Mouse (Mus musculus) MN1 (cell line): ENCODE data around the gene Cyp2c23.

ENCODE experiments used
- DNase-seq: peaks from one replicate; pipeline ENCODE4 v3.0.0-alpha.2; 2016; ENCODE audit warnings: low spot score

Gene Cyp2c23

DNA sequence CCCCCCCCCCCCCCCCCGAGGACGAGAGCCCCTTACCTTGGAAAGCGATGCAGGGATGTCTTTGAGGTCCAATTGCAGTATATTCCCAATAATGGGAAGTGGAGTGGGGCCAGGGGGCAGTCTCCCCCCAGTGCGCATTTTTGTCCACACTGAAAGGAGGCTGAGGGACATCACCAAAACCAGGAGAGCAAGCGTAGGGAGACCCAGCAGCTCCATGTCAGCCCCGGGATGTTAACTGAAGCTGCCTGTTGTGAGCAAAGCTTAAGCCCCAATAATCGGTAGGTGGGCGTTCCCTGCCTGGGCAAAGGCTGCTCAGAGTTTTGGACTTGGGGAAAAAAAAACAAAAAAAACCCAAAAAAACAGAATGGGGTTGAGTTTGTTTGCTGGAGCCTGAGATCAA, at the start of gene Cyp2c23:
Gene Cyp2c23 (minus strand): TSS at position 237 of the 400 bp plus-strand sequence.
- no peak for DNase-seq

DNA sequence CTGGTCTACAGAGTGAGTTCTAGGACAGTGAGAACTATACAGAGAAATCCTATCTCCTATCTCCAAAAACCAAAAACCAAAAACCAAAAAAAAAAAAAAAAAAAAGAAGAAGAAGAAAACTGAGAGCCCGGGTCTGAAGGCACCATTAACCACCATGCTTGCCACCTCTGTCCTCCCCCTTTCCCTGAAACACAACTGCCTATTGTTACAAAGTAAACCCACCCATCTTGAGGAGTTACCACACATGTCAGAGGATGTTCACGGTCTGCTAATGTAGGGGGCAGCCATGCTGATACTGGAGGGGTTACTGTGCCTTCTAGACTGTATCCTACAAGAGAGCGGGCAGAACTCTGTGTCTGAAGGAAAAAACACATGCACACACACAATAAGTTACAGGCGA, 48.0 kb upstream of the Cyp2c23 start:
- no peak for DNase-seq

DNA sequence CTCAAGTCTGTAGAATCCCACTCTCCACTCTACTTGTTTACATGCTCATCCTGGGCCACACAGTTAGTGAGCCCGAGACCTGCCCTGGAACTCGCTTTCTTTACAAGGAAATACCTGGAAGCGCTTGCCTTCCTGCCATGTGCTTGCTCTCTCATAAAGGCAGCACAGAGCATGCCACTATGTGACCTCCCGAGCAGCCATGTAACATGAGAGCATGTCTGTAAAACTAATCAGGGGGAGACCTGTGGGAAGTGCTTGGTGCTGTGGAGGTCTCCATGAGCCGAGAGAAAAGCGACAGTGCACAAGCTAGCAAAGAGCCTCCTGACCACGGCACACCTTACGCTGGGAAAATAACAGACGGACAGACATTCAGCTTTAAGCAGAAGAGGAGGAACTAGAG, 47.4 kb upstream of the Cyp2c23 start:
- no peak for DNase-seq

DNA sequence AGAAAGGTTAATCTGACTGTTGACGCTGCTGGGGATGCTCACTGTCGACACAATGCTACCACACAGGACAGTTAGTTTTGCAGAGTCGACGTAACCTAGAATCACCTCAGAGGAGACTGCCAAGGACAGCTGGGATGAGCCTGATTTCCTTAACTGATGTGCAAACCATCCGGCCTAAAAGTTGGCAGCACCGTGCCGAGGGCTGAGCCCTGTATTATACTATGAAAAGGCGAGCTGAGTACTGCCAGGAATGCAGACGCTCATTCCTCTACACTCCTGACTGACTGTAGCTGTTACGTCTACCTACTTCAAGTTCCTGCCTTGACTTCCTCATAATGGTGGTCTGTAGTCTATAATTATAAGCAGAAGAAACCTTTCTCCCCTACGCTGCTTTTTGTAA, 46.0 kb upstream of the Cyp2c23 start:
- DNase-seq = no peak

DNA sequence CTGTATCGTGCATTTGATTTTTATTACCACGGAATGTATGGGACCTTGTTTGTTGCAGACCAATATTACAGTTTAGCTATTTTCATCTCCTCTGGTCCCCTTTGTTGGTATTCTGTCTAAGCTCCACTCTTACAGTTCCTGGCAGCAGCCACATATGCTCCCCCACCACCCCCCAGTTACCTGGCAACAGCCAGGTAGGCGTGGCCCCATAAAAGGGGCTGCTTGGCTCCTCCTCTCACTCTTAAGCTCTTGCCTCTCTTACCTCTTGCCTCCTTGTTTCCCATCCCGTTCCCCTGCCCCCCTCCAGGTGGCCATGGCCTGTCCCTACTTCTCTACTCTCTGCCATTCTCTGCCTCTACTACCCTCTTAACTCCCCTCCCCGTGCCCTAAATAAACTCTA, 42.2 kb upstream of the Cyp2c23 start:
- DNase-seq = no peak

DNA sequence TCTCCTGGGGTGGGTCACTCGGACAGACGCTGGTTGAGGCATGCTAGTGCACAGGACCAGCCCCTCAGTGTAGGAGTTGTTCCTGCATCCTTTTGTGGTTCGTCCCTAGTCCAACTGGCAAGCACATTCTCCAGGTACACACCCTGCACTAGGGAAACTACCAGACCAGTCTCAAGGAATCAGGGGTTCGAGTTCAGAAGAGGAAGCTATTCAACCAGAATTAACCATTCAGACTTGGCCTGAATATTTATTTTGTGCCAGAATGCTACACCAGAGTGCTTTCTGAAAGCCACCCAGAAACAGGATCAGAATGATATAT, 40.9 kb upstream of the Cyp2c23 start:
- DNase-seq = no peak

DNA sequence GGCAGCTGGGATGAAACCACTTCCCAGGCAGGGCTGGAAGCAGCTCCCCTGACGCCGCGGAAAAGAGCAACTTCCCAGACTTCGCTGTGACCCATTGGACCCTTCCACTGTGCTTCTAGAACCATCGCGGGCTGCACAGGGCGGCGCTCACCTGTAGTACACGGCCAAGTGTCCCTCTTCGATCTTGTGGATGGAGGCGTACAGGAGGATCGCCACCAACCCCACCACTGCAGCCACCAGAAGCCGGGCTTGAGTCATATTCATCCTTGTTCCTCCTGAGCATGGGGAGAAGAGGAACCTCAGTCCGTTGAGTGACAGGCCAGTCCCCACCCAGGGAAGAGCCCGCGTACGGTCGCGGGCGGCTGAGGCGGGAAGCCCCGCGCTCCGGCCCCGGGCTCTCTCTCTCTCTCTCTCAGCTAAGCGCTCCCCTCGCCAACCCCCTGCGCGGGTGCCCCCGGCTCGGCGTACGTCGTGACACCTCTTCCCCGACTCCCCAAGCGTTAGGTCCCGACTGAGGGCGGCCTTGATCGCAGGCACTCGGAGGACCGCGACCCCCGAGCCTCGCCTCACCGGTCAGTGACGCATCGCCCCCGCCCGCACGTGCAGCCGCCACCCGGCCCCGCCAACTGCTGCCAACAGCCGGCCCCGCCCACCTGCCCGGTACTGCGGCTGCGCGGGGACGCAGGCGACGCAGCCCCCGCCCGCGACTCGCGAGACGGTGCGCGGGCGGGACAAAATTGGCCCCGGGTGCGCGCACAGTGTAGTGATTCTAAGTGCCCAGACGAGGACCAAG, 40.3 kb upstream of the Cyp2c23 start, which contains the start of gene Erlin1:
Gene Erlin1 (minus strand): TSS at position 665 of the 793 bp plus-strand sequence.
- DNase-seq = peak; percentile 86

DNA sequence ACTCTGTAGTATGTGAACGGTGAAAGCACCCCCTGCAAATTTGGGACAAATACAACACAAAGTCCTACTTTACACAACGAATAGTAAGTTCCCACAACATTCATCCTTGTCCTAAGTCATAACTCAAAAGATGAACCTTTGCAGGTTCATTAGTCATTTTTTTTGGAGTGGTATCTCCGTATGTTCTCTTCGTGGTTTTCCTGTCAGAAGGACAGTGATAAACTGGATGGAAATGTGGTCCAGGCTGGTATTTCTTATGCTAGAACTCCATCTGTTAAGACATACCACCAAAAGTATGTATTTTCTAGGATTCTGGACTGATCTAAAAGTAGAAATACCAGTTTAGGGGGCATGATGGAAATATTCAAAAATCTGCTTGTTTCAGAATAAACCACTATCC, 39.2 kb upstream of the Cyp2c23 start:
- no peak for DNase-seq

DNA sequence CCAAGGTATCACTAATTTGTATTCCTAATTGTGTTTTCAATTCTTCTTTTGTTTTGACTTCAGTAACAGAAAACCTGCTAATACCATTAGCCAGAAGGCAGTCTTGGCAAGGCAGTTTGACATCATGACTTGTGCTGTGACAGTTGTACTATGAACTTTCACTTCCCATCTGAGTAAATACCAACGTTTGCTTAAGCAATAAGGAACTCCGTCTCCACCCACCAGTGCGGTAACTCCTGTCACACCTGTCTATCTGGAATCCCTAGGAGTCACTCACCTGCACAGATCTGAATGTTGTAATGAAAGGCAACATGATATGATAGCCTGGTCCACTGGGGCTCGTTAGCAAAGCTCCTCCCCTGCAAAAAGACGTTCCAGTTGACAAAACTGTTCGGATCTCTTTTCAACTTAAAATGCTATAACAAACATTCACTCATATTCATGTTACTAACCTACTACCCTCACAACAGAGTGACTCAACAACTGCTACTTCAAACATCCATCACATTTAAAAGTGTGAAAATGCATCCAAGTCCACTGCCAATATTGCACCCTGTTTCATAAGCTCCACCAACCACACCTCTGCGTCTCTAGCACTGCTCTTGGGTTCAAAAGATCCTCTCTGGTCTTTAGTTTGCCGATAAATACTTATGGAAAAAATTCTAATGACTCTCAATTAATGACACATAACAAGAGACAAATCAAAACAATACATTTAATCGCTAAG, 38.5 kb upstream of the Cyp2c23 start:
- DNase-seq = no peak

DNA sequence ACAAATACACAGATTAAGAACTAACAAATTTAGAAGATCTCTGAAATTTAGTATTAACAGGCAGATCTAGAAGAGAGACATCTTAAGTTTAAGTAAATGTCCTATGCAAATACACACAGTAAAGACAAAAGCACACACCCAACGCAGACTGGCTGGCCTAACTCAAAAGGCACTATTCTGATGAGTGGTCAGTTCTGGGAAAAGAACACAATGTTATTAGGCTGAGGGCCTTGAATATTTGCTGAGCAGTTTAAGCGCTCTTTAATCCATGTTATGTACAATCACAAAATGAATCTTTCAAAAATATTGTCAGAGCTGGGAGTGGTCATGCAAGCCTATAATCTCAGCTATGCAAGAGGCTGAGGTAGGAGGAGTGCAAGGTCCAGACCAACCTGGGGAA, 35.7 kb upstream of the Cyp2c23 start:
- no peak for DNase-seq

DNA sequence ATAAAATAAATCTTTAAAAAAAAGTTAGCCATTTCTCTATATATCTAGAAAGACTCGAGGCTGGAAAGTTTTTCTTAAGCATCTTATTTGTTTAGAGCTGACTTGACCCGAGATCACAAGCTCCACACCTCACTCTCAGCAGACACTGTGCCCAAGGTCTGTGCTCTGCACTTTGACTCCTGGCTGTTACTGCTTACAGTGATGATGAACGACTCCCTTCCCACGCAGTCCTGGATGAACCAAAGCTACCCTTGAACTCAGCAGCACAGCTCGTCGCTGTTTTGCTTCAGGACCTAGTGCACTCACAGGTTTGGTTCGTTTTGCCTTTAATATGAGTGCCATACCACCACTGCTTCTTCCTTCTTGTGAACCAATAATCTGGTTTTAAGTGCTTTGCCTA, 34.8 kb upstream of the Cyp2c23 start:
- DNase-seq = no peak

DNA sequence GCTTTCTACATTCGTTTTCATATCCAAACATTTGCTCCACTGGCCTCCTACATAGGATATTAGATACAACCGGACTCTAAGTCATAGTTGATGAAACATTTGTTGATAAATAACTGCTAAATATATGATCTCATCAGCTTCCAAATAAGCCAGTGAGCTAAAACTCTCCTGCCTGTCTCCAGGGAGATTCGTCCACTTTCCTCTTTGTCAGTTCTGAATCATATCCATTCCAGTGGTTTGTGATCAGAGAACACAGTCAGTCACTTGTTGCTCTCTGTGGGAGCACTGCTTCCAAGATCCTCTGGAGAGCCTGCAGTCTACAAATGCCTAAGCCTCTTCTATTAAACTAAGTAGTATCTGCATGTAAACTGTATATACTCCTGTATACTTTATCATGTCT, 31.2 kb upstream of the Cyp2c23 start:
- DNase-seq = no peak

DNA sequence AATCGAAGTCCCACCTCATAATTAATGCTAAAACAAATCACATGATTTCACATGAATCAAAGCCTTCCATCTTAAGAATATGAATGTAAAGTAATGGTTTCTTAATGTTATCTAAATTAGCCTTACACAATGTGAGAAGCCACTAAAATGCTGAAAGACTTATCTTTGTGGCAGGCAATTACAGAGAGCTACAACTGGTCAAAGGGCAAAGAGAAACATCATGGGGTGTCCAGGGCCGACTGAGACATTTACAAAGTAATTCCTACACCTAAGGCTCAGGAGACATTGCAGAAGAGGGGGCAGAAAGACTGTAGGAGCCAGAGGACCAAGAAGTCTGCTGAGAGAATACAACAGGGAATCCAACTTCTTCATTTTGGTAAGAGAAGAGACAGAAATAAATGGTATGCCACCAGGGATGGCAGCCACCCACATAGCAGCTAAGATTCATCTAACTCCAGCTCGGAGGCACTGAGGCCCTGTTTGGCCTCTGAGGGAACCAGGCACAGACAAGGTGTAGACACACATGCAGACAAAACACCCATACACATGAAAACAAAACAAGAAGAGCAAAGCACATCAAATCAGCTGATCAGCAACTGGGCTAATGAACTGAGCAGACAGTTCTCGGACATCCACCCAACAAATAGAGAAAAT, 26.3 kb upstream of the Cyp2c23 start:
- no peak for DNase-seq

DNA sequence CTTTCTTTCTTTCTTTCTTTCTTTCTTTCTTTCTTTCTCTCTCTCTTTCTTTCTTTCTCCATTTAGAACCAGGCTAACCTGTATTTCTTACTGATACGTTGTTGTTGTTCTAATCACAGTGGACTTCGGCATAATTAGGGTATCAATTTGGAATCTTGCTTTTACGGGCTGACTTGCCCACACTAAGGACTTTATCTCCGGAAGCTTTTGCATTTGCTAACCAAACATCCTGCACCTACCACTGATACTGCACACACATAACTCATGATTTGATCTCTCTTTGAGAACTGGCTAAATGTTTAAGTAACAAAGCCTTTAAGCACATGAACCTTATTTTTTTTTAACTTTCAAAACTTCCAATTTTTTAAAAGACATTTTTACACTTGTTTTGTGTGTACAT, 21.4 kb upstream of the Cyp2c23 start:
- DNase-seq = no peak

DNA sequence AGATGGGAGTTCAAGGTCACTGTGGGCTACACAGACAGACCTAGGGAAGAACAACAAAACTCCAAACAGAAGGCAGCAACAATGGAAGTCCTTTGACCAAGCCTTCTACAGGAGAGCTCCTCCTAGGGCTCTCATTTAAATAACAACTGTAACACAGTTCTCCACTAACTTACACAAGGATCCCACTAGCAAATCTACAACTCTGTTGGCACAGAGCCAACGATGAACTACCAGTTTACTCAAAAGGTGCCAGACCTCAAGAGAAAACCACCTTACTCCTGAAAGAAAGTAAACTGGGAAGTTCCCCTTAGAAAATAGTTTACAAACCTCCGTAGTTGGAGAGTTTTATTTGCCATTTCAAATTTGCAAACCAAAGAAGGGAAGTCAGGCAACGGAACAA, 20.3 kb upstream of the Cyp2c23 start:
- no peak for DNase-seq

DNA sequence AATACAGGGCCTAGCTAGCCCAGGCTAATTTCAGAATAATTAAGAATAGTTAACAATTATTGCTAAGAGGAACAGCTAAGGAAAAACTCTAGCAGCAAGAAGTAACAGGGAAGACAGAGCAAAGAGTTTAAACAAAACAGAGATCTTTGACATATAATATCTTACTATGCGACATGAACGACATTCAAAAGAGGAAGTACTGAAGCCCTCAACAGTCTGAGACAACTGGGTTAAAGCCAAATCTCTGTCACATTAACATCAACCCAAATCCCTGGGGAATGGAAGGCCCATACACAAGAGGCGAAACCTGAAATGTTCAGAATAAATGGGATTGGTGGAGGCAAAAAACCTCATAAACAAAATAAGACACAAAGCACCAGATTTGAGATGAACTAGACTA, 16.8 kb upstream of the Cyp2c23 start:
- DNase-seq = no peak

DNA sequence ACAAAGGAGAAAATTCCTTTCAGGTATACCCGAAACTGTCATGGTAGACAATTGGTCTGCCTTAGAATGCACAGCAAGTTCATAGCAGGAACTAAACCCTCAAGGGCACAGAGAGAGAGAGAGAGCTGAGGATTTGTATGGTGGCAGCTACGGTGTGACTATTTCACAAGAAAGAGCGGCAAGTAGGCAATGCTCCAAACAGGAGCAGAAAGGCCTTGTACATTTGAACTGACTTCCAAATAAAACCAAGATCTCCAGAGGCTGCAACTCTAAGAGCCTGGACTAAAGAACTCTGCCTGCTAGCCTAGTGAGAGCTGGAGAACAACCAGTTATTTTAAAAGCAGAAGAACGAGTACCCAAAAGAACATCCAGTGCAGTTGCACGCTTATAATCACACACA, 13.1 kb upstream of the Cyp2c23 start:
- no peak for DNase-seq

DNA sequence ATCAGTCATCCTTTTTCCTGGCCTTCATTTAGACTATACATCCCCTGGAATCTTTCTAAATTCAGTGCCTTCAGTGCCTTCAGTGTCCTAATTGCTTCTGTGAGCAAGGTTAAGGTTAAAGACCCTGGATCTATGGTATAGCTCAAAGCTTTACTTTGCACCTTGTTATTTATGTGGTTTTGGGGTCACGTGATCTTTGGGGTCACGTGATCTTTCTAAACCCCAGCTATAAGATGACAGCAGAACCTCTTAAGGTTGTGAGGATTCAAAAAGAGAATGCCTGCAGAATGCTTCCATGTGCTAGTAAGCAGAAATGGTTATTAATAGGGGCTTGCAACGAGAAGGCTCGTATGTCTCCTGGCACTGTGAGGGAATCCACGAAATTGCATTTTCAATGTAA, 4.4 kb upstream of the Cyp2c23 start:
- DNase-seq = no peak

DNA sequence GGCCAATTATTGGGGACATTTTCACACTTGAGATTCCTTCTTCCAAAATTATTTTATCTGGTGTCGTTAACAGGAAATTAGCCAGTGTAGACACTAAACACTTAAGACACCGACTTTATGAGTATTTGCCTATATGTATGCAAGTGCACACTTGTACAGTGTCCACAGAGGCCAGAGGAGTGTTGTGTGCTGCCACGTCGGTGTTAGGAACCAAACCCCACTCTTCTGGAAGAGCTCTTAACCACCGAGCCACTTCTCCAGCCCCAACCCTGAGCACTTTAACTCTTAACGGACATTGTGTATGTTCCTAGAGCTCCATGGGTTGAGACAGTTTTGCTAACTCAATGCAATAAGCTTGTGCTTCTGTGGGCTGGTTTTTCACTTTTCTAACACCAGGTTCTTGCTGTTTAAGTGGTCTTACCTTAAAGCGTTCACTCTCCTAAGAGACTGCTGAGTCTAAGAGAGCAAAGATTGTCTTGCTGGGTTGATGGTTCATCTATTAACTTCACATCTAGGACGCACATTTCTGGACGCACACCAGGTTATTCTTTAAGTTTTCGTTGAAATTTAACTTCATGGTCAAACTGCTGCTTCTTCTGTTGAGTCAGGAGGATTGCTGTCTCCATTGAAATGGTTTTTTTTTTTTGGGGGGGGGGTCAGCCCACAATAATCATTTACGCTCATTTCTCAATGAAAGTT, 3.2 kb upstream of the Cyp2c23 start:
- DNase-seq = no peak

DNA sequence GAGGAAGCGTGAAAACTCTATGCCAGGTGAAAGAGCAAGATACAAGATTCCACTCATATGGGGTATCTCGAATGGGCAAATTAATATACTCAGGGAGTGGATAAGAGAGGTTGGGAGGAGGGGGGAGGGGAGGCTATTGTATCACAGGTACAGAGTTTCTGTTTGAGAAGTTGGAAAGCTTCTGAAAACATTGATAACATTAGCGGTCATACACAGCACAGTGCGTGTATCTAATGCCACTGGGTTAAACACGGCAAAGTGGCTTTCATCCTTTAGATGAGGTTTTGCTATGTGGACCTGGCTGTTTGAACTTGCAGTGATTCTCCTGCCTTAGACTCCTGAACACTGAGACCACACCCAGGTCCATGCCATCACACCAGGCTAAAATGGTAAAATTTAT, 1.0 kb upstream of the Cyp2c23 start:
- no peak for DNase-seq

DNA sequence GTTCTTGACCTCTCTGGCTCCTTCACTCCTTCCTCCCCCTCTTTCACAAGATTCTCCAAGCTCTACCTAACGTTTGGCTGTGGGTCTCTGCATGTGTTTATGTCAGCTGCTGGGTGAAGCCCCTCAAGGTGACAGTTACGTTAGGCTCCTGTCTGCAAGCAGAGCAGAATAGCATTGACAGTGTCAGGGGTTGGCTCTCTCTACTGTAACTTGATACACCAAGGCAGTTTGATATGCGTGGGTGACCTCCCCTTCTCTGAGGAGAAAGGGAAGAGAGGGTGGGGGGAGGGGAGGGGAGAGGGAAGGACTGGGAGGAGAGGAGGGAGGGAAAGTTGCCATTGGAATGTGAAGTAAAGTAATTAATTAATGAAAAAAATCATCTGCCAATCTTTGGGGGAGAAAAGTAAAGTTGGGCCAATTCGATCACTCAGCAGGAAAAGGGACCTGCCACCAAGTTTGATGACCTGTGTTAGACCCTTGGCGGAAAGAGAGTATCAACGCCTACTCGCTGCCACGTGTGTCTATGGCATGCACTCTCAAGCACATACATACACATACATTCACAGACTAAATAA, 2.0 kb downstream of the Cyp2c23 start:
- DNase-seq = no peak

DNA sequence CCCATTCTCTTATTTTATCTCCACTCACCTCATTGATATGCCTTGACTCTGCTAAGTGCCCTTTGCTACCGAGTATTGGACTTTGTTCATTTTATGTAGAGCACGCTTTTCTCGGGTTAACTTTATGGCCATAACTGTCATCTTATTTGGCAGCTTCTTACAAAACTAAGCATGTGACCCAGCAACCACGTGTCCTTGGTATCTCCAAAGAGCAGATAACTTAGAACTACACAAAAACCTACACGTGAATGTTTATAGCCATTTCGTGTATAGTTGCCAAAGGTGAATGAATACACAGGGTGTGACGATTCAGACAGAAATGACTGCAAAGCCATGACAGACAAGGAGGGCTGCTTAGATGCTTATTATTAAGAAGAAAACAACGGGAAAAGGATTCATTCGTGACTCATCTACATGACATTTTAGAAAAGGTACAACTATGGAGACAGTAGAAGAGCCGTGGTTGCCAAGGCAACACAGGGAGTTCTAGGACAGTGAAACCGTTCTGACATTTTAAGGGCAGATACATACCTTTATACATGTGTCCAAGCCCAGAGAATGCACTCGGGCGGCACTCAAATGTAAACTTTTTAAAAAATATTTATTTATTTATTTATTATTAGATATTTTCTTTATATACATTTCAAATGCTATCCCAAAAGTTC, 4.0 kb downstream of the Cyp2c23 start:
- DNase-seq = no peak
